Mouse (Mus musculus) lung, postnatal 0 days (tissue): ENCODE results near the gene Cyp4f40.
"Not testable (repeated sequence)": the region's sequence is repeated elsewhere in the genome, so short reads cannot be mapped to it uniquely, and the experiment has no call there.

Source experiments
- CTCF ChIP-seq: IDR thresholded peaks from 2 replicates; pipeline ENCODE4 v1.5.1; 2016; ENCODE audit warnings: antibody characterized with exemption, mild to moderate bottlenecking
- EP300 ChIP-seq: IDR thresholded peaks from 2 replicates; pipeline ENCODE4 v1.6.1; 2016; ENCODE audit warnings: antibody characterized with exemption, mild to moderate bottlenecking, control low read depth

GRCm38 (mm10) chr17:32610231-32610630, 48.5 kb upstream of the Cyp4f40 start:
- not testable (repeated sequence) for TF ChIP-seq CTCF, EP300
